Mouse (Mus musculus) embryonic facial prominence, embryonic 13.5 days (tissue): Measurements from ENCODE around the gene Nudt3. TPM values are rescaled to one million over a fixed set of nuclear protein-coding genes. Genes with fewer than 3 reads are reported as not detected.

ENCODE experiments used
- ATAC-seq: fragments of 200-750 bp; cut with Nextera tagmentation; 2 replicates; pipeline ENCODE4 v1.8.0; 2017; ENCODE audit warnings: low read depth; ENCODE audit not compliant: insufficient number of reproducible peaks, insufficient read depth, low FRiP score, low TSS enrichment
- H3K27ac ChIP-seq: fragments of 300-500 bp; sonication (generic); 2 replicates; pipeline ENCODE4 v1.5.1; 2015; ENCODE audit warnings: moderate library complexity, mild to moderate bottlenecking, inconsistent platforms
- H3K27me3 ChIP-seq: fragments of 300-500 bp; sonication (generic); 2 replicates; pipeline ENCODE4 v1.6.1; 2015; ENCODE audit warnings: mild to moderate bottlenecking, inconsistent platforms
- H3K36me3 ChIP-seq: fragments of 300-500 bp; sonication (generic); 2 replicates; pipeline ENCODE4 v1.6.1; 2015; ENCODE audit warnings: mild to moderate bottlenecking, inconsistent platforms
- H3K4me1 ChIP-seq: fragments of 300-500 bp; sonication (generic); 2 replicates; pipeline ENCODE4 v1.6.1; 2015; ENCODE audit warnings: inconsistent platforms
- H3K4me2 ChIP-seq: fragments of 300-500 bp; sonication (generic); 2 replicates; pipeline ENCODE4 v1.6.1; 2015; ENCODE audit warnings: moderate library complexity, mild to moderate bottlenecking, inconsistent platforms
- H3K4me3 ChIP-seq: fragments of 300-500 bp; sonication (generic); 2 replicates; pipeline ENCODE4 v1.5.1; 2015; ENCODE audit warnings: mild to moderate bottlenecking, inconsistent platforms
- H3K9ac ChIP-seq: fragments of 300-500 bp; sonication (generic); 2 replicates; pipeline ENCODE4 v1.6.1; 2015; ENCODE audit warnings: mild to moderate bottlenecking, inconsistent platforms
- H3K9me3 ChIP-seq: fragments of 300-500 bp; sonication (generic); 2 replicates; pipeline ENCODE4 v1.6.1; 2016; ENCODE audit warnings: inconsistent platforms
- WGBS: fragments of 180-500 bp; shearing (Covaris S2); methylation state at CpG from one replicate; pipeline ENCODE4 v1.1.7; 2015; ENCODE audit warnings: mixed read lengths; 5-methylcytosine and 5-hydroxymethylcytosine counted together
- polyA plus RNA-seq: library from polyadenylated mRNA; unstranded; fragments of >200 nt; fragmentation: Nextera tagmentation; extraction: Ambion mirVana; gene quantifications from 2 replicates; pipeline ENCODE4 v1.2.1, GENCODE M21; 2015

Gene Nudt3
- polyA plus RNA-seq, 1 experiment from 2014 or later: 116 TPM

- Histone ChIP-seq H3K27me3 (no peaks in the 10 kb centered on the region), H3K27ac (no peak overlapping the region), H3K4me2 (no peak overlapping the region), H3K4me3 (no peak overlapping the region), H3K36me3 (peaks cover 42% of the 10 kb centered on the region), H3K4me1 (peaks cover 22% of the 10 kb centered on the region), H3K9ac (peak overlapping the region; percentile 40; the same call in 1 of the 2 replicates), H3K9me3 (peaks cover 6% of the 10 kb centered on the region)
- 82% methylated on average over 4 of the region's 4 CpGs for WGBS
- no peak for ATAC-seq
Measured at GRCm38 (mm10) chr17:27613016-27613415, 10.3 kb downstream of the Nudt3 start.

- H3K9ac ChIP-seq: no peak overlapping the region
- no peak overlapping the region for H3K4me2 ChIP-seq
- ATAC-seq: no peak
Measured at GRCm38 (mm10) chr17:27611994-27612393, 11.3 kb downstream of the Nudt3 start.

GRCm38 (mm10) chr17:27611519-27611884 lies 11.8 kb downstream of the Nudt3 start:
- ATAC-seq: no peak
- 64% methylated on average over 3 of the region's 3 CpGs for WGBS
- Histone ChIP-seq H3K4me2 (no peak overlapping the region), H3K27me3 (no peaks in the 10 kb centered on the region), H3K4me1 (peaks cover 22% of the 10 kb centered on the region), H3K36me3 (peaks cover 30% of the 10 kb centered on the region), H3K4me3 (no peak overlapping the region), H3K27ac (peak overlapping the region; percentile 28; the same call in 1 of the 2 replicates), H3K9ac (no peak overlapping the region), H3K9me3 (no peaks in the 10 kb centered on the region)

More at GRCm38 (mm10) chr17:27611994-27612393, 11.3 kb downstream of the Nudt3 start:
- Histone ChIP-seq H3K36me3 (peaks cover 35% of the 10 kb centered on the region), H3K27ac (no peak overlapping the region), H3K9me3 (no peaks in the 10 kb centered on the region), H3K4me3 (no peak overlapping the region), H3K4me1 (peaks cover 22% of the 10 kb centered on the region), H3K27me3 (no peaks in the 10 kb centered on the region)
- 75% methylated on average over 5 of the region's 5 CpGs for WGBS

GRCm38 (mm10) chr17:27610679-27611518 lies 12.4 kb downstream of the Nudt3 start:
- peaks cover 29% of the 10 kb centered on the region for H3K36me3 ChIP-seq
- peak overlapping the region; percentile 28; the same call in 1 of the 2 replicates for H3K27ac ChIP-seq
- H3K27me3 ChIP-seq: no peaks in the 10 kb centered on the region
- H3K4me2 ChIP-seq: no peak overlapping the region
- no peak overlapping the region for H3K4me3 ChIP-seq
- H3K4me1 ChIP-seq: peaks cover 25% of the 10 kb centered on the region
- 79% methylated on average over 10 of the region's 10 CpGs for WGBS
- H3K9me3 ChIP-seq: no peaks in the 10 kb centered on the region
- no peak overlapping the region for H3K9ac ChIP-seq
- no peak for ATAC-seq

- no peak for ATAC-seq
- H3K36me3 ChIP-seq: peaks cover 24% of the 10 kb centered on the region
- H3K27me3 ChIP-seq: no peaks in the 10 kb centered on the region
- no peak overlapping the region for H3K9ac ChIP-seq
- 86% methylated on average over 7 of the region's 7 CpGs for WGBS
- no peak overlapping the region for H3K4me2 ChIP-seq
- no peak overlapping the region for H3K27ac ChIP-seq
- H3K4me1 ChIP-seq: peaks cover 27% of the 10 kb centered on the region
- H3K9me3 ChIP-seq: no peaks in the 10 kb centered on the region
- no peak overlapping the region for H3K4me3 ChIP-seq
Measured at GRCm38 (mm10) chr17:27609576-27609975, 13.7 kb downstream of the Nudt3 start.

GRCm38 (mm10) chr17:27603522-27604234 lies 19.6 kb downstream of the Nudt3 start:
- peaks cover 8% of the 10 kb centered on the region for H3K36me3 ChIP-seq
- H3K4me3 ChIP-seq: no peak overlapping the region
- ATAC-seq: no peak
- H3K4me1 ChIP-seq: peaks cover 42% of the 10 kb centered on the region
- WGBS: 81% methylated on average over 21 of the region's 21 CpGs
- no peak overlapping the region for H3K9ac ChIP-seq
- H3K27me3 ChIP-seq: no peaks in the 10 kb centered on the region
- no peaks in the 10 kb centered on the region for H3K9me3 ChIP-seq
- no peak overlapping the region for H3K27ac ChIP-seq
- H3K4me2 ChIP-seq: no peak overlapping the region

- ATAC-seq: no peak
- Histone ChIP-seq H3K4me1 (peaks cover 49% of the 10 kb centered on the region), H3K36me3 (peaks cover 3% of the 10 kb centered on the region; the same call in 1 of the 2 replicates), H3K27ac (no peak overlapping the region), H3K9ac (no peak overlapping the region), H3K27me3 (no peaks in the 10 kb centered on the region), H3K4me2 (no peak overlapping the region), H3K9me3 (no peaks in the 10 kb centered on the region), H3K4me3 (no peak overlapping the region)
- WGBS: 98% methylated on average over 2 of the region's 2 CpGs
Measured at GRCm38 (mm10) chr17:27603036-27603435, 20.3 kb downstream of the Nudt3 start.

- no peak overlapping the region for H3K4me3 ChIP-seq
- H3K36me3 ChIP-seq: peaks cover 13% of the 10 kb centered on the region
- H3K9me3 ChIP-seq: no peaks in the 10 kb centered on the region
- no peak overlapping the region for H3K27ac ChIP-seq
- H3K9ac ChIP-seq: no peak overlapping the region
- 73% methylated on average over 5 of the region's 5 CpGs for WGBS
- ATAC-seq: no peak
- no peak overlapping the region for H3K4me2 ChIP-seq
- peaks cover 45% of the 10 kb centered on the region for H3K4me1 ChIP-seq
- H3K27me3 ChIP-seq: no peaks in the 10 kb centered on the region
Measured at GRCm38 (mm10) chr17:27600869-27601268, 22.4 kb downstream of the Nudt3 start.

GRCm38 (mm10) chr17:27600286-27600685 lies 23.0 kb downstream of the Nudt3 start:
- no peak for ATAC-seq
- Histone ChIP-seq H3K27me3 (no peaks in the 10 kb centered on the region), H3K4me1 (peaks cover 43% of the 10 kb centered on the region), H3K4me3 (no peak overlapping the region), H3K9ac (no peak overlapping the region), H3K36me3 (peaks cover 19% of the 10 kb centered on the region), H3K27ac (peak overlapping the region; percentile 8; the same call in 1 of the 2 replicates), H3K4me2 (no peak overlapping the region), H3K9me3 (no peaks in the 10 kb centered on the region)
- 85% methylated on average over 3 of the region's 3 CpGs for WGBS

GRCm38 (mm10) chr17:27596376-27597190 lies 26.7 kb downstream of the Nudt3 start:
- Histone ChIP-seq H3K4me3 (no peak overlapping the region), H3K36me3 (peaks cover 48% of the 10 kb centered on the region), H3K9me3 (no peaks in the 10 kb centered on the region), H3K9ac (no peak overlapping the region), H3K4me2 (no peak overlapping the region), H3K4me1 (peaks cover 20% of the 10 kb centered on the region), H3K27ac (peak overlapping the region; percentile 22; the same call in 1 of the 2 replicates), H3K27me3 (no peaks in the 10 kb centered on the region)
- 75% methylated on average over 21 of the region's 21 CpGs for whole genome bisulfite sequencing
- no peak for ATAC-seq

GRCm38 (mm10) chr17:27595659-27596375 lies 27.5 kb downstream of the Nudt3 start:
- Histone ChIP-seq H3K9ac (no peak overlapping the region), H3K36me3 (peaks cover 54% of the 10 kb centered on the region), H3K4me2 (no peak overlapping the region), H3K27ac (no peak overlapping the region), H3K9me3 (no peaks in the 10 kb centered on the region), H3K27me3 (no peaks in the 10 kb centered on the region), H3K4me1 (peaks cover 13% of the 10 kb centered on the region), H3K4me3 (no peak overlapping the region)
- WGBS: 87% methylated on average over 15 of the region's 15 CpGs
- no peak for ATAC-seq
